Mouse (Mus musculus) layer of hippocampus, adult 11-12 months (tissue): ENCODE results near the gene Slc22a6.
A peak's percentile ranks its signal among the peaks of the same experiment; 100 is the strongest.

Experiments used
- DNase-seq: peaks from one replicate; pipeline ENCODE4 v3.0.0; 2022; ENCODE audit warnings: low spot score

The Slc22a6 gene

DNA sequence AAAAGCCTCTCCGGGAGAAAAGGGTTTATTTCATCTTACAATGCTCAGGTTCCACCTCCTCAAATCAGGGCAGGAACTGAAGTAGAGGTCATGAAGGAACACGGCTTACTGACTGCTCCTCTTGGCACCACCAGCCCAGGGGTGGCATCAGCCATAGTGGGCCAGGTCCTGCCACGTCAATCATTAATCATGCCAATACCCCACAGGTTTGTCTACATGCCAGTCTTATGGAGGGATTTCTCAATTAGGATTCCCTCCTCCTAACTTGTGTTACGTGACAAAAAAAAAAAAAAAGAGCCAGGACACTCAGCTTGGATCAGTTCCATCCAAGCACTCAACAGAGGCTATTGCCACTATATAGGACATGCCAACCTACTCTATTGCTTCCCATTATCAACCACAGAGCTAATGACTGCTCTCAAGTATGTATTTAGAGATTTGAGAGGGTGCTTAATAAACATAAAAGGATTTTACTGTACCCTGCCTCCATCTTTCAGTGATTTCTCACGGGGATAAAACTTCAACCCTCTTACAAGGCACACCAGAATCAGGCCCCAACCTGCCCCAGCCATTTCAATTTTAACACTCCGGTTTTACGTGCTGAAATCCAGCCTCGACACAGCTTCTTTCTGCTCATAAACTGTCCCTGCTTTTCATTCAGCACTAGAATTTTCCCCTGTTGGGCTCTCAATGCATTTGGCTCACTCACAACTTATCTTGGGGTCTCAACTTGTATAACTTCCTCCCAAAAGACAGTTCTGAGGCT is 6.3 kb upstream of the Slc22a6 start:
- no peak for DNase-seq

DNA sequence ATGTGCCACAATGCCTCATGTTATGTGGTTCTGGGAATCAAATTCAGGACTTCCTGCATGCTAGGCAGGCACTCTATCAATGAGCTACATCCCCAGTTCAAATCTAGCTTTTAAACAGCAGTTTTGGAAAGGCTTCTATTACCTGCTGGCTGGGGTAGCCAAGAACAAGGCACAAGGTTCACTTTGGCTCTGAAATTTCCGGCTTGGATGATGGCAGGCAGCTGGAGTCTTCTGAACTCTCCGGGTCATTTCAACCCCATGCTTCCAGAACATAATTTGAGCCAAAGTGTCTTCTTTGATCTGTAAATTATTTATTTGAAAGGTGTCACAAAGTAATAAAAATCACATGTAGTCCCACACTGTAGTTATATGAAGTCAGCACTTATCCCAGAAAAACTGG is 4.7 kb upstream of the Slc22a6 start:
- DNase-seq, result no peak

DNA sequence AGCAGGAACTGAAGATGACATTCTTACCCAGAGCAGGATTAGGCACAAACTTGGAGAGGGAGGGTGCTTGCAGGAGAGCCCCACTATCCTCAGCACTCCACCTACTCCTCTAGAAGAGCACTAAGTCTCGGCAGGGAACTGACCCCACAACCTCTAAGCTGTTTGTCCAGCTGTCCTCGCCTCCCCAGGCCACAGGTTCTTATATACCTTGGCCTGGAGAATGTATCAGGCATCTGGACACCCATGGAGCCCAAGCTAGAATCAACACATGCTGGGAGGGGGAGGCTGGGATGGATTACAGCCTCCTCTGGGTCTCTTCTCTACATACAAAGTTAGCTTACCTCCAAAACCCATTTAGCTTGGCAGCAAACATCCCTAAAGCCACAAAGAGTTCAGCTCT is 3.5 kb upstream of the Slc22a6 start:
- DNase-seq, result peak; percentile 12

DNA sequence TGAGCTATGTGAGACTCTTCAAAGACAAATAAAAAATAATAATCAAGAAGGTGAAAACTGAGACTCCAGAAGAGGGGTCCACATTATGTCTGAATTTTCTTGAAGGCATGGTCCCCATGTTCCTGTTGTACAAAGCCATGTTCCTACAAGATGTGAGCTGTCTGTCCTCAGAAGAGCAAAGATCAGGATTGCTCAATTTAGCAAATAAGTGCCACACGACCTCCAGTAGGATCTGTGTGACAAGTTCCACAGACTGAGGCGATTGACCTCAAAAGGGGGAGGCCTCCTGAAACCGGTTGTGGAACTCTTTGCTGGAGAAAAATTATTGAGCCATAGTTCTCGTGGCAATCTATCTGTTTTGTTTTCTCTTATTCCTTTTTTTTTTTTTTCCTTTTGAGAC is 1.5 kb upstream of the Slc22a6 start:
- no peak for DNase-seq

DNA sequence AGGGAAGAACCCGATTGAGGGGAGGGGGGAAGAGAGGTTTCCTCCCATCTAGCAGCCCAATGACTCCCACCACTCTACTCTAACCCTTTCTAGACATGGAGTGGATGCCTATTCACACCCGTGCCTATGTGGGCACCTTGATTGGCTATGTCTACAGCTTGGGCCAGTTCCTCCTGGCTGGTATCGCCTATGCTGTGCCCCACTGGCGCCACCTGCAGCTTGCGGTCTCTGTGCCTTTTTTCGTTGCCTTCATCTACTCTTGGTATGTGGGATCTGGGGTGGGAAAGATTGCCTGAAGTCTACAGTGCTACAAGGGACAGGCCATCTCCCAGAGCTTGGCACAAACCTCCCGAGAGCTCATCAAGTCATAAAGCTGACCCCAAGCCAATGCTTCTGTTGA is 3.3 kb downstream of the Slc22a6 start:
- DNase-seq, result no peak

DNA sequence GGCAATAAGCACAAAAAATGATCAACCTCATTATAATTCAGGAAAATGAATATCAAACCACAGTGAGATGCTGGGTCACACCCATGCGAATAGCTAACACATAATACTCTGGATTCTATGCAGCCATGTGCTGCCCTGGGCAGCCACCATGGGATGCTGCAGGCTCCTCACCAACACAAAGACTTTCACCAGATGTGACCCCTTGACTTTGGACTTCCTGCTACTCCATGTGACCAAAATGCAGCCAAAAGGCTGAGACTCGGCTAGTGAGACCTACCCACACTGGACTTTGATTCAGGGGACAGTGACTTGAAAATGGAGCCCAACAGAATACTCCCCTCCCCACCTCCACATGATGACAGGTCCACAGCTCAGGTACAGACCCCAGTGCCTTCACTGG is 12.4 kb downstream of the Slc22a6 start:
- no peak for DNase-seq

DNA sequence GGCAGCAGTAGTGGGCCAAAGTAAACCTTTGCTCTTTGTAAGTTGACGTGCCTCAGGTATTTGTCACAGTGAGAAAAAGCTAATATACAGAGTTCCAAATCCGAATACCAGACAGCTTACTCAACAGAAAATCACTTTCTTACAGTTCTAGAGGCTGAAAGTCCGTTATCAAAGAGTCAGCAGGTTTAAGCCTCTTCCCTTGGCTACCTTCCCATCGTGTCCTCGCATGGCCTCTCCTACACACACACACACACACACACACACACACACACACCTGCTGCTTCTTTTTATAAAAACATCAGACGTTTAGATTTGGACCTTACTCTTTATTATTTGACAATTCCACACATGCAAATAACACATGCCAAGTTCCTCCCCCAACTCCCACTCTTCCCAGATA is 13.0 kb downstream of the Slc22a6 start:
- DNase-seq, result no peak

DNA sequence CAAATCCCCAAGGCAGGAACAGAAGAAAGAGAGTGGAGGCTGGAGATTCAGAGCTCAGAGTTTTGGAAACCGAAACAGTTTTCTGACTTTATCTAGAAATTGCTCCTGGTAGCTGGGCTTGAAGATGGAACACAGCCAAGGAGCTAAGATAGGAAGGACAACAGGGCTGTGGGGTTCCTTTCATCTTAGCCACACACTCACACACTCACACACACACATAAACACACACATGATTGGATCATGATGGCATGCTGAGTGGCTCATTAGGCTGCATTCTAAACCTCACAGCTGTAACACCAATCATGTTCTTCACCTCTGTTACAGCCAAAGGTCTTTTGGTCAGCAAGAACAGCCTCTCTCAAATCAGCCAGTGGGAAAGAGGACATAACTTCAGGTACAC is 14.2 kb downstream of the Slc22a6 start:
- no peak for DNase-seq

DNA sequence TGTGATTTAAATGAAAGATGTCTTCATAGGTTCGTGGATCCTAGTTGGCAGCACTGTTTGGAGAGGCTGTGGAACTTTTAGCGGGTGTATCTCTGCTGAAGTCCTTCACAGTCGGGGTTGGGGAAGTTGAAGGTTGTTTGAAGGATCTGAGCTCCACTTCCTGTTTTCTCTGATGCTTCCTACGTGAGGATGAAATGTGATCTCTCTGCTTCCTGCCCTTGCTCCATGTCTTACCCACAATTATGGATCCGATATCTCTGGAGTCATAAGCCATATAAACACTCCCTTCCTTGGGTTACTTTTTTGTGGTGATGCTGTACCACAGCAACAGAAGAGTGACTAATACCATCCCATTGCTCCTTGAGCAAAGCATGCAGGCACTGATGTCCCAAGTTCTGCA is 24.2 kb downstream of the Slc22a6 start:
- no peak for DNase-seq

DNA sequence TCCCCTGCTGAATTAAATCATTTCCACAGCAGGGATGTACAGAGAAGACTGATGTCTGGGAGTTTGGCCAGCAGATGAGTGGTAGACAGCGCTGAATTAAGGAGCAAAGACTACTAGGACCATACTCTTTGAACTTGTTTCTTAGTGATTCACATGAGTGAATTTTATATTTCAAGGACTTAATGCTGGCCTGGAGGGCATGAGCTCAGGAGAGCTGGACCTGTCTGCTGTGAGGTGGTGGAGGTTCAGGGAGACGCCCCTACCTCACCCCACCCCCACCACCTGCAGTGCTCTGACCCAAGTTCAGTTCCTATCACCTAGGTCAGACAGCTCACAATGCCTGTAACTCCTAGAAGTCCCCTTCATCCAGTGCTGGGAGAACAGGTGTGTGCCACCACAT is 28.6 kb downstream of the Slc22a6 start:
- no peak for DNase-seq

DNA sequence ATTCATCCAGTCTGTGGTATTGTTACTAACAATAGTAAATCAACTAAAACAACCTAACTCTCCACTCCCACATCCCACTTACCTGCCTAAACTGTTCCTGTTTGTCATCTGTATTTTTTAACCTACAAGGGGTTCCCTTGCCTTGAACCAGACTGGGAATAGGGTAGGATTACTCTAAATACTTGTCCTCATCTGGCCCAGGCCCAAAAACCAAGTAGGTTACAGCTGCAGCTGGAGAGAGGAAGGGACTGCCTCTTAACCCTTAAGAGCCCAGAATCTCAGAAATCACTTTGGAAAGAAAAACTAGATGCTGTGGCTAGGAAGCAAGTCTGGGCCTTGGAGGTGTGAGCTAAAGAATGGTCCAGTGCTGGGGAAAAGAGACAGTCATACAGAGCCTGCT is 38.0 kb downstream of the Slc22a6 start:
- DNase-seq, result no peak

DNA sequence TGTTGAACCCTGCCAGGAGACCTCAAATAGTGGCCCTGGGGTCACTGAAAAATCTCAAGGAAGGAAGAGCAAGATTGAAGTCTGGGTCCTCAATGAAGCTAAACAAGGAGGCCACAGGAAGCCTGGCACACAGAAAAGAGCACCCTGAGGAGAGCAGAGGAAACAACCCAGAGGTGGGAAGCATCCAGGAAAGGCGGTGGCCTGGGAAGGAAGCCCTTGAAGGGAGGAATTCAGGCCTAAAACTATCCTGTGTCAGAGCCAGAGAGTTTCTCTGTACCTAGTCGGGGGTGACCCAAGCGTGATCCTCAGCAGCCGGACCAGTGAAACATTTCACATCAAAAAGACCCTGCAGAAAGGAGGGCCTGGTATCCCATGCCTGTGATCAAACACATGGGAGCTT is 38.5 kb downstream of the Slc22a6 start:
- DNase-seq, result no peak

DNA sequence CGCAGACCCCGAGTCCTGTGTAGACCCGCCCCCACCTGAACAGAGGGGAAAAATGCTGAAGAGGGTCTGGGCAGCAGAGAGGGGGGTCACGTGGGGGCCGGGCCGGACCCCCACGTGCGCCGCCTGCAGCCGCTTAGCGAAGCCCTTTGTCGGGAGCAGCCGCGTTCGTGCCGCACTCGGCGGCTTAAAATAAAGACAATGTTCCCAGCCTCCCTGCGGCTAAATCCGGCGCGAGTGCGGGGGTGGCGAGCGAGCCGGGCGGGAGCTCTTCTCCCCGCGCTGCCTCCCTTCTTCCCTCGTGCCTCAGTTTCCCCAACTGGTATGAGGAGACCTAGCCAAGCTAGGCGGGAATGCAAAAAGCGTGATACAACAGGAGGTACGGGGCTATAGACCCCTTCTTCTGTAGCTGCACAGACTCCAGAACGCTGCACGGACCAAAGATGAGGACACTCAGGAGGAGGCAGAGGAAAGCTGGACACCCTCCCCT is 44.0 kb downstream of the Slc22a6 start:
- DNase-seq, result peak; percentile 77

DNA sequence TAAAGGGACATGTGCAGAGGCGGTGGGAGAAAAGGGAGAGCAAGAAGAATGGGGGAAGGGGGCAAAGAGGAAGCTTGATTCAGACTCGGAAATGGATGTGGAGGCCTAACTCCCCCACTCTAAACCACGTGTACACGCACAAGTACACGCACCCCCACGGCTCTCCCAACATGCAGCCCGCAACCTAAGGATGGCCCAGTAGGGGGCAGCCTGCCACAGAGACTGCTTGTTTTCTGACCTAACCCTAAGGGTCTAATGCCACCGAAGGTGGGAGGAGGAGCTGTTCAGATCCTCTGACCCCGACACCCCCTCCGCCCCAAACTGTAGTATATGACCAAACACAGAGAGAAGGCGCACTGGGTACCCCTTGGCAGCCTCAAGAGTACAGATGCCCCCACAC is 44.5 kb downstream of the Slc22a6 start:
- DNase-seq, result peak; percentile 92

DNA sequence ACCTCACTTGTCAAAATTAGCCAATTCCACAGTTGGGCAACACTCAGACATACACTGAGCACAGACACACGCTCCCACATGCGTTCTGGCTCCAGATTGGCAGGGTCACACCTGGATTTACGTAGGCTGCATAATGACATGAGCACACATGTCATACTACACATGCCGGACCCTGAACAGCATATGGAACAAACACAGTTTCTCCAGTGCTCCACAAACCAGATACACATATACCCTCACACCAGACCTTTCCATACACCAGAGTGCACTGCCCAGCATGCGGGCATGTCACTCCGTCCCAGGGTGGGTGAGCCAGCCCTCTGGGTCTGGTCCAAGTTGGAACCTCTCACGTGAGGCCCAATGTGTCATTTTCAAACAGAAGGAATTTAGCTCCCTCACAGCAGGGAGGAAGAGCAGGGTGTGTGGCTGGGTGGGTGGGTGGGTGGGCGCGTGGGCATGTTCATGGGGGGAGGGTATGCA is 45.6 kb downstream of the Slc22a6 start, which contains the start of gene Chrm1:
Gene Chrm1 (plus strand): TSS at position 430 of the 480 bp plus-strand sequence.
- DNase-seq, result no peak

DNA sequence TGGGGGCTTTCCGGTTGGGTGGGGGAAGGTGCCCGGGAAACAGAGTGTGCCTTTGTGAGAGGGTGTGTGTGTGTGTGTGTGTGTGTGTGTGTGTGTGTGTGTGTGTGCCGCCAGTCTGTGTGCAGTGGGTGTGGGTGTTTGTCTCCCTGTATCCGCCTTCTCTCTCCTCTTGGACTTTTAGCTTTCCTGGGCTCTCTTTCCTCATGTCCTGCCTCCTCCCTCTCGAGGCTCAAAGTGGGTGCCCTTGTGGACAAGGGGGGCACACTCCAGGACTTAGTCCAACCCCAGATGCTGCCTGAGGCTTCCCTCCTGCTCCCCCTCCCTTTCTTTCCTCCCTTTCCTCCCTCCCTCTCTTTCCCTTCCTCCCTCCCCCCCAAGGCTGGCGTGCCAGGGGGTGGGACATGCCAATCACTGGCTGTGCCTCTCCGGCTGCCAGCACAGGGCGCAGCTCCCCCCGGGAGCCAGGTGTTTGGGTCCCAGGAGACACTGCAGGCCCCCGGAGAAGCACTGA is 46.1 kb downstream of the Slc22a6 start:
- peak; percentile 74 for DNase-seq

DNA sequence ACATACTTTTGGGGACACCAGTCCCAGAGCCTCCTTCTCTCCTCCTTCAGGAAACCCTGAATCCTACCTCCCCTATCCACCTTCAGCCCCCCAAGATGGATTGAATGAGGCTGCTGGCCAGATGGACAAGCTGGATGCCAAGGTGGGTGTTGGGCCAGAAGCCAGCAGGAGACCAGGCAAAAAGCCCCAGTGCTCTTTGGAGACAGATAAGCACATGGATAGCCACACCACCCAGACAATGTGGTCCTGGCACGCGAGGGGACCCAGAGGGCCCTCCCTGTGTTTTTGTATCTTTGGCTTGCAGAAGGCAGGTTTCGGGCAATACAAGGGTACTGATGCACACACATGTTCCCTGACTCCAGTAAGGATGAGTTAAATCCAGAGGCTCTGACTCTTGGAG is 47.0 kb downstream of the Slc22a6 start:
- DNase-seq, result no peak

DNA sequence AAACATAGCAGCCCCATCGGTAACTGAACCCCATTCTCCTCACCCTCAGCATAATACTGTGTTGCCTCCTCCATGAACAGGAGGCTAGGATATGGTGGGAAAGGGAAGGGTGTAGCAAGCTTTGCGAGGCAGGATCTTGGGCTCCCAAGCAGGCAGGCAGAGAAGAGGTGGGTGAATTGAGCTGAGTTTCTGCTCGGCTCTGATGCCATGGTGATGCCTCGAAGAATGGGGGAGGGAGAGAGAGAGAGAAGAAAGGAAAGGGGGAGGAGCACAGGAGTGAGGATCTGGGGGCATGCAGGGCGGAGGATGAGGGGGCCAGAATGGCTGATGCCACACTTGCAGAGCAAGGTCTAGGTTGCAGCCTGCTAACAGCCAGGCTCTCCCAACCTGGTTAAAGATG is 47.9 kb downstream of the Slc22a6 start:
- no peak for DNase-seq

DNA sequence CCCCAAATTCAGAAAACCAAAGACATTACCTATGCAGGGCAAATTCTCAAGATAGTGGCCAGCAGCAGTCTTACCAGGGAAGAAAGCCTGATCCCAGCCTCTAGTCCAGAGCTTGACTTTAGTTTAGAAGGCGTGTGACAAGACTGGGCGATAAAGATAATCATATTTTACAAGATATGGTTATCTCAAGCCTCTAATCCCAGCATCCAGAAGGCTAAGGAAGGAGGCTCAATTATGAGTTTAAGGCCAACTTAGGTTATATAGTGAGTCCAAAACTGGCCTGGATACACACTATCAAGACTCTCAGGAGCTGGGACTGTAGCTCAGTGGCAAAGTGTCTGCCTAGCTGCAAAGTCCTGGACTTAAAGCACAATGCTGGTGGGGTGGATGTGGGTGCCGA is 55.0 kb downstream of the Slc22a6 start:
- no peak for DNase-seq

DNA sequence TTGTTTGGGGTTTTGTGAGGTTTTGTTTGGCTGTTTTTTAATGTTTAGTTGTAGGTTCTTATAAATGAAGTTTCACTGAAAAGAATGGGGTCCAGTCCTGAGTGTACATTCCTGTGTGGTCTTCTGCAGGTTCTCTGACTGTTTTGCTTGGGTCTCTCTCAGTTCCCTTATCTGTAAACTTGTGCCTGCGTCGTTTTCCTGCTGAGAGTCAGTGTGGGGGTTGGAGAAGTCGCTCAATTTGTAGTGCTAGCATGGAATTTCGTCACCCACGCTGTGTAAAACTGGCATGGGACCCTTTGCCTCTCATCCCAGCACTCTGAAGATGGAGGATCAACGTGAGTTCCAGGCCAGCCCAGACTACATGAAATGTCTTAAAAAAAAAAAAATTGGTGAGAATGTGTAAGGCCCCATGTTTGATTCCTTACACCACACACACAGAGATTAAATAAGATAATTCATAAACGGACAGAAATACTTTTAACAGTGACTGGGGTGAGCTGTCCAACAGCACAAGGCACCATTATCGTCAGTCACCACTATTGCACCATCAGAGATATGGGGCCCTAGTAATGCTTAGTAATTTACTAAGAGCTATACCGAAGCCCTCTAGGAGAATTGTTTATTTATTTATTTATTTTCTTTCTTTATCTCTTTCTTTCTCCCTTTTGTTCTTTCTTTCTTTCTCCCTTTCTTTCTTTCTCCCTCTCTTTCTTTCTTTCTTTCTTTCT is 55.7 kb downstream of the Slc22a6 start:
- DNase-seq, result no peak
